Mouse (Mus musculus) embryonic facial prominence, embryonic 13.5 days (tissue): ENCODE data around the gene Kcnj8. TPM values are rescaled to one million over a fixed set of nuclear protein-coding genes. Genes with fewer than 3 reads are reported as not detected.
A peak's percentile ranks its signal among the peaks of the same experiment; 100 is the strongest.

Source experiments
- ATAC-seq: fragments of 200-750 bp; cut with Nextera tagmentation; 2 replicates; pipeline ENCODE4 v1.8.0; 2017; ENCODE audit warnings: low read depth; ENCODE audit not compliant: insufficient number of reproducible peaks, insufficient read depth, low FRiP score, low TSS enrichment
- H3K27ac ChIP-seq: fragments of 300-500 bp; sonication (generic); 2 replicates; pipeline ENCODE4 v1.5.1; 2015; ENCODE audit warnings: moderate library complexity, mild to moderate bottlenecking, inconsistent platforms
- H3K27me3 ChIP-seq: fragments of 300-500 bp; sonication (generic); 2 replicates; pipeline ENCODE4 v1.6.1; 2015; ENCODE audit warnings: mild to moderate bottlenecking, inconsistent platforms
- H3K36me3 ChIP-seq: fragments of 300-500 bp; sonication (generic); 2 replicates; pipeline ENCODE4 v1.6.1; 2015; ENCODE audit warnings: mild to moderate bottlenecking, inconsistent platforms
- H3K4me1 ChIP-seq: fragments of 300-500 bp; sonication (generic); 2 replicates; pipeline ENCODE4 v1.6.1; 2015; ENCODE audit warnings: inconsistent platforms
- H3K4me2 ChIP-seq: fragments of 300-500 bp; sonication (generic); 2 replicates; pipeline ENCODE4 v1.6.1; 2015; ENCODE audit warnings: moderate library complexity, mild to moderate bottlenecking, inconsistent platforms
- H3K4me3 ChIP-seq: fragments of 300-500 bp; sonication (generic); 2 replicates; pipeline ENCODE4 v1.5.1; 2015; ENCODE audit warnings: mild to moderate bottlenecking, inconsistent platforms
- H3K9ac ChIP-seq: fragments of 300-500 bp; sonication (generic); 2 replicates; pipeline ENCODE4 v1.6.1; 2015; ENCODE audit warnings: mild to moderate bottlenecking, inconsistent platforms
- H3K9me3 ChIP-seq: fragments of 300-500 bp; sonication (generic); 2 replicates; pipeline ENCODE4 v1.6.1; 2016; ENCODE audit warnings: inconsistent platforms
- WGBS: fragments of 180-500 bp; shearing (Covaris S2); methylation state at CpG from one replicate; pipeline ENCODE4 v1.1.7; 2015; ENCODE audit warnings: mixed read lengths; 5-methylcytosine and 5-hydroxymethylcytosine counted together
- polyA plus RNA-seq: library from polyadenylated mRNA; unstranded; fragments of >200 nt; fragmentation: Nextera tagmentation; extraction: Ambion mirVana; gene quantifications from 2 replicates; pipeline ENCODE4 v1.2.1, GENCODE M21; 2015

Kcnj8 gene
- polyA plus RNA-seq, 1 experiment from 2014 or later: 3.9 TPM

GRCm38 (mm10) chr6:142570046-142570770, 1.2 kb downstream of the Kcnj8 start:
- Histone ChIP-seq H3K27ac (no peak overlapping the region), H3K4me1 (peaks cover 15% of the 10 kb centered on the region), H3K4me2 (peak overlapping the region; percentile 92), H3K9ac (0 out of 2 replicates have a peak overlapping the region, but pooled peaks have one; percentile 33), H3K4me3 (peak overlapping the region; percentile 51), H3K36me3 (no peaks in the 10 kb centered on the region), H3K27me3 (peaks cover 73% of the 10 kb centered on the region), H3K9me3 (0 out of 2 replicates have a peak, but pooled peaks cover 2% of the 10 kb centered on the region)
- no peak for ATAC-seq
- 6% methylated on average over 30 of the region's 30 CpGs for WGBS

GRCm38 (mm10) chr6:142568713-142569357, 2.6 kb downstream of the Kcnj8 start:
- Histone ChIP-seq H3K36me3 (no peaks in the 10 kb centered on the region), H3K4me1 (peaks cover 15% of the 10 kb centered on the region), H3K9ac (no peak overlapping the region), H3K9me3 (0 out of 2 replicates have a peak, but pooled peaks cover 2% of the 10 kb centered on the region), H3K27me3 (peaks cover 71% of the 10 kb centered on the region), H3K27ac (no peak overlapping the region), H3K4me3 (no peak overlapping the region), H3K4me2 (0 out of 2 replicates have a peak overlapping the region, but pooled peaks have one; percentile 2)
- 37% methylated on average over 7 of the region's 7 CpGs for WGBS
- no peak for ATAC-seq

- H3K9me3 ChIP-seq: 0 out of 2 replicates have a peak, but pooled peaks cover 2% of the 10 kb centered on the region
- no peak overlapping the region for H3K4me2 ChIP-seq
- no peaks in the 10 kb centered on the region for H3K36me3 ChIP-seq
- H3K4me3 ChIP-seq: no peak overlapping the region
- 38% methylated on average over 5 of the region's 5 CpGs for WGBS
- no peak for ATAC-seq
- H3K27me3 ChIP-seq: peaks cover 59% of the 10 kb centered on the region
- peaks cover 15% of the 10 kb centered on the region for H3K4me1 ChIP-seq
- H3K27ac ChIP-seq: no peak overlapping the region
- H3K9ac ChIP-seq: no peak overlapping the region
These were observed 4.0 kb downstream of the Kcnj8 start for GRCm38 (mm10) chr6:142567452-142567851.

GRCm38 (mm10) chr6:142564746-142565145, 6.7 kb downstream of the Kcnj8 start:
- Histone ChIP-seq H3K9ac (no peak overlapping the region), H3K4me2 (no peak overlapping the region), H3K27me3 (peaks cover 33% of the 10 kb centered on the region), H3K36me3 (no peaks in the 10 kb centered on the region), H3K27ac (no peak overlapping the region), H3K4me1 (no peaks in the 10 kb centered on the region), H3K4me3 (no peak overlapping the region), H3K9me3 (0 out of 2 replicates have a peak, but pooled peaks cover 2% of the 10 kb centered on the region)
- ATAC-seq: no peak
- WGBS: 89% methylated on average over 3 of the region's 3 CpGs

GRCm38 (mm10) chr6:142561151-142561550, 10.3 kb downstream of the Kcnj8 start:
- Histone ChIP-seq H3K4me3 (no peak overlapping the region), H3K27me3 (peaks cover 8% of the 10 kb centered on the region; the same call in 1 of the 2 replicates), H3K4me2 (no peak overlapping the region), H3K9me3 (0 out of 2 replicates have a peak, but pooled peaks cover 2% of the 10 kb centered on the region), H3K9ac (no peak overlapping the region), H3K36me3 (no peaks in the 10 kb centered on the region), H3K27ac (no peak overlapping the region), H3K4me1 (no peaks in the 10 kb centered on the region)
- 56% methylated on average over 1 of the region's 1 CpGs for WGBS
- no peak for ATAC-seq

- Histone ChIP-seq H3K9ac (no peak overlapping the region), H3K4me2 (no peak overlapping the region), H3K36me3 (no peaks in the 10 kb centered on the region), H3K27ac (no peak overlapping the region), H3K4me3 (no peak overlapping the region), H3K27me3 (no peaks in the 10 kb centered on the region), H3K4me1 (no peaks in the 10 kb centered on the region), H3K9me3 (no peaks in the 10 kb centered on the region)
- no peak for ATAC-seq
- 77% methylated on average over 10 of the region's 10 CpGs for WGBS
These were observed 12.4 kb downstream of the Kcnj8 start for GRCm38 (mm10) chr6:142558772-142559679.

- Histone ChIP-seq H3K27me3 (no peaks in the 10 kb centered on the region), H3K27ac (no peak overlapping the region), H3K4me1 (no peaks in the 10 kb centered on the region), H3K4me2 (no peak overlapping the region), H3K36me3 (no peaks in the 10 kb centered on the region), H3K9me3 (no peaks in the 10 kb centered on the region), H3K9ac (no peak overlapping the region), H3K4me3 (no peak overlapping the region)
- no peak for ATAC-seq
- 81% methylated on average over 10 of the region's 10 CpGs for WGBS
These were observed 13.3 kb downstream of the Kcnj8 start for GRCm38 (mm10) chr6:142558076-142558475.

- H3K4me1 ChIP-seq: no peaks in the 10 kb centered on the region
- WGBS: 86% methylated on average over 1 of the region's 1 CpGs
- no peaks in the 10 kb centered on the region for H3K36me3 ChIP-seq
- no peak overlapping the region for H3K27ac ChIP-seq
- no peaks in the 10 kb centered on the region for H3K27me3 ChIP-seq
- H3K9me3 ChIP-seq: no peaks in the 10 kb centered on the region
- ATAC-seq: no peak
- no peak overlapping the region for H3K4me2 ChIP-seq
- no peak overlapping the region for H3K4me3 ChIP-seq
- no peak overlapping the region for H3K9ac ChIP-seq
These were observed 15.4 kb downstream of the Kcnj8 start for GRCm38 (mm10) chr6:142555988-142556387.

- Histone ChIP-seq H3K4me1 (no peaks in the 10 kb centered on the region), H3K9ac (no peak overlapping the region), H3K9me3 (no peaks in the 10 kb centered on the region), H3K4me2 (no peak overlapping the region), H3K4me3 (no peak overlapping the region), H3K36me3 (no peaks in the 10 kb centered on the region), H3K27me3 (no peaks in the 10 kb centered on the region), H3K27ac (no peak overlapping the region)
- ATAC-seq: no peak
- 78% methylated on average over 4 of the region's 4 CpGs for WGBS
These were observed 19.9 kb downstream of the Kcnj8 start for GRCm38 (mm10) chr6:142551482-142551881.

GRCm38 (mm10) chr6:142550871-142551270, 20.5 kb downstream of the Kcnj8 start:
- H3K27ac ChIP-seq: no peak overlapping the region
- H3K4me1 ChIP-seq: no peaks in the 10 kb centered on the region
- H3K4me2 ChIP-seq: no peak overlapping the region
- no peaks in the 10 kb centered on the region for H3K9me3 ChIP-seq
- no peaks in the 10 kb centered on the region for H3K36me3 ChIP-seq
- 69% methylated on average over 4 of the region's 4 CpGs for WGBS
- H3K4me3 ChIP-seq: no peak overlapping the region
- ATAC-seq: no peak
- H3K27me3 ChIP-seq: no peaks in the 10 kb centered on the region
- H3K9ac ChIP-seq: no peak overlapping the region

- H3K4me1 ChIP-seq: peaks cover 2% of the 10 kb centered on the region; the same call in 1 of the 2 replicates
- WGBS: 76% methylated on average over 2 of the region's 2 CpGs
- H3K27me3 ChIP-seq: no peaks in the 10 kb centered on the region
- H3K36me3 ChIP-seq: no peaks in the 10 kb centered on the region
- H3K4me3 ChIP-seq: no peak overlapping the region
- no peaks in the 10 kb centered on the region for H3K9me3 ChIP-seq
- no peak for ATAC-seq
- no peak overlapping the region for H3K9ac ChIP-seq
- no peak overlapping the region for H3K4me2 ChIP-seq
- no peak overlapping the region for H3K27ac ChIP-seq
These were observed 23.0 kb downstream of the Kcnj8 start for GRCm38 (mm10) chr6:142548377-142548776.
